Mouse (Mus musculus) c-Kit-negative CD71-positive TER-119-positive erythroid progenitor cells, embryonic 14.5 days (primary cell): ENCODE results near the gene Jpt2.

Experiments
- DNase-seq: peaks from one replicate; pipeline ENCODE4 v3.0.0-alpha.2; 2013; ENCODE audit warnings: low read depth, low spot score

Jpt2 gene

GRCm38 (mm10) chr17:24913984-24914383 is 46.5 kb downstream of the Jpt2 start:
- no peak for DNase-seq

- DNase-seq, result no peak
Measured at GRCm38 (mm10) chr17:24907591-24907990, 52.9 kb downstream of the Jpt2 start.

GRCm38 (mm10) chr17:24903767-24904166 is 56.7 kb downstream of the Jpt2 start:
- no peak for DNase-seq

GRCm38 (mm10) chr17:24902671-24903474 is 57.6 kb downstream of the Jpt2 start:
- DNase-seq, result peak; percentile 89

GRCm38 (mm10) chr17:24902124-24902523 is 58.4 kb downstream of the Jpt2 start:
- no peak for DNase-seq

GRCm38 (mm10) chr17:24900014-24900413 is 60.5 kb downstream of the Jpt2 start:
- no peak for DNase-seq

GRCm38 (mm10) chr17:24899153-24899552 is 61.3 kb downstream of the Jpt2 start:
- DNase-seq, result no peak

- no peak for DNase-seq
Measured at GRCm38 (mm10) chr17:24898041-24898854, 62.2 kb downstream of the Jpt2 start.

- no peak for DNase-seq
Measured at GRCm38 (mm10) chr17:24897600-24897999, 62.9 kb downstream of the Jpt2 start.

GRCm38 (mm10) chr17:24896993-24897269 is 63.6 kb downstream of the Jpt2 start:
- DNase-seq, result no peak

- peak; percentile 73 for DNase-seq
Measured at GRCm38 (mm10) chr17:24896241-24896992, 64.1 kb downstream of the Jpt2 start, which contains the start of gene Nme3. TSS of gene Nme3 (plus strand) at chr17:24896500.

- DNase-seq, result no peak
Measured at GRCm38 (mm10) chr17:24895571-24896240, 64.8 kb downstream of the Jpt2 start.

GRCm38 (mm10) chr17:24894995-24895547 is 65.4 kb downstream of the Jpt2 start, which contains the start of the genes Eme2 and Mrps34:
TSS of gene Eme2 (minus strand) at chr17:24895087.
TSS of gene Mrps34 (plus strand) at chr17:24895116.
- DNase-seq, result peak; percentile 57

GRCm38 (mm10) chr17:24894061-24894994 is 66.2 kb downstream of the Jpt2 start:
- no peak for DNase-seq

- DNase-seq, result no peak
Measured at GRCm38 (mm10) chr17:24893276-24893675, 67.2 kb downstream of the Jpt2 start.

- DNase-seq, result no peak
Measured at GRCm38 (mm10) chr17:24892785-24893184, 67.7 kb downstream of the Jpt2 start.

- no peak for DNase-seq
Measured at GRCm38 (mm10) chr17:24891321-24891720, 69.2 kb downstream of the Jpt2 start.

- DNase-seq, result no peak
Measured at GRCm38 (mm10) chr17:24890151-24891092, 70.1 kb downstream of the Jpt2 start.

GRCm38 (mm10) chr17:24888862-24889261 is 71.6 kb downstream of the Jpt2 start:
- no peak for DNase-seq
